Mouse (Mus musculus): ENCODE data around the gene Gm45208. TPM values are rescaled to one million over a fixed set of nuclear protein-coding genes. Genes with fewer than 3 reads are reported as not detected.
A peak's percentile ranks its signal among the peaks of the same experiment; 100 is the strongest.

Gene Gm45208
- polyA plus RNA-seq, 1 experiment from 2014 or later, result 0.74 TPM

- H3K36me3 ChIP-seq, result peaks cover 30% of the 10 kb centered on the region
- H3K27me3 ChIP-seq (replicated peaks), result no peaks in the 10 kb centered on the region
- H3K4me1 ChIP-seq, result peaks cover 9% of the 10 kb centered on the region; the same call in 1 of the 2 replicates
- H3K27ac ChIP-seq (replicated peaks), result peak within 1 kb of the TSS; percentile 54
- H3K9ac ChIP-seq, result peak within 1 kb of the TSS; percentile 78
- no peaks in the 10 kb centered on the region for H3K9me3 ChIP-seq
- peak within 1 kb of the TSS; percentile 58 for H3K4me3 ChIP-seq
- H3K4me2 ChIP-seq, result peak within 1 kb of the TSS; percentile 69
- ATAC-seq (ENCODE audit: extremely low read depth, insufficient number of reproducible peaks, low FRiP score, low TSS enrichment), result peak; percentile 71
- 17% methylated on average over 42 of the region's 42 CpGs for WGBS
These were observed 6.3 kb downstream of the Gm45208 start, which contains the start of gene Praf2 for GRCm38 (mm10) chrX:7728215-7728921. Gene Praf2, plus strand, starts transcription at chrX:7728439.

GRCm38 (mm10) chrX:7728922-7729265 is 6.8 kb downstream of the Gm45208 start:
- H3K9me3 ChIP-seq, result no peaks in the 10 kb centered on the region
- peaks cover 27% of the 10 kb centered on the region for H3K36me3 ChIP-seq
- no peak for ATAC-seq (ENCODE audit: extremely low read depth, insufficient number of reproducible peaks, low FRiP score, low TSS enrichment)
- H3K4me1 ChIP-seq, result peaks cover 9% of the 10 kb centered on the region; the same call in 1 of the 2 replicates
- H3K4me3 ChIP-seq, result peak overlapping the region; percentile 58
- H3K27me3 ChIP-seq (replicated peaks), result no peaks in the 10 kb centered on the region
- H3K4me2 ChIP-seq, result peak overlapping the region; percentile 69
- no peak overlapping the region for H3K27ac ChIP-seq (replicated peaks)
- H3K9ac ChIP-seq, result peak overlapping the region; percentile 78
- 29% methylated on average over 4 of the region's 4 CpGs for WGBS

- H3K4me2 ChIP-seq, result peak overlapping the region; percentile 35
- no peak overlapping the region for H3K4me3 ChIP-seq
- 25% methylated on average over 26 of the region's 26 CpGs for WGBS
- 0 out of 2 replicates have a peak, but pooled peaks cover 3% of the 10 kb centered on the region for H3K27me3 ChIP-seq (replicated peaks)
- H3K27ac ChIP-seq (replicated peaks), result no peak overlapping the region
- H3K9ac ChIP-seq, result peak overlapping the region; percentile 58; the same call in 1 of the 2 replicates
- no peaks in the 10 kb centered on the region for H3K9me3 ChIP-seq
- ATAC-seq (ENCODE audit: extremely low read depth, insufficient number of reproducible peaks, low FRiP score, low TSS enrichment), result no peak
- no peaks in the 10 kb centered on the region for H3K36me3 ChIP-seq
- peaks cover 5% of the 10 kb centered on the region; the same call in 1 of the 2 replicates for H3K4me1 ChIP-seq
These were observed 11.6 kb downstream of the Gm45208 start for GRCm38 (mm10) chrX:7733571-7734156.

GRCm38 (mm10) chrX:7739336-7740081 is 17.5 kb downstream of the Gm45208 start:
- Histone ChIP-seq H3K9me3 (no peaks in the 10 kb centered on the region), H3K4me3 (no peak overlapping the region), H3K4me2 (no peak overlapping the region), H3K27me3 (replicated peaks) (0 out of 2 replicates have a peak, but pooled peaks cover 3% of the 10 kb centered on the region), H3K9ac (no peak overlapping the region), H3K4me1 (peaks cover 5% of the 10 kb centered on the region; the same call in 1 of the 2 replicates), H3K27ac (replicated peaks) (no peak overlapping the region), H3K36me3 (no peaks in the 10 kb centered on the region)
- no peak for ATAC-seq (ENCODE audit: extremely low read depth, insufficient number of reproducible peaks, low FRiP score, low TSS enrichment)
- WGBS, result 67% methylated on average over 14 of the region's 14 CpGs

- ATAC-seq (ENCODE audit: extremely low read depth, insufficient number of reproducible peaks, low FRiP score, low TSS enrichment), result no peak
- H3K4me3 ChIP-seq, result no peak overlapping the region
- H3K4me2 ChIP-seq, result no peak overlapping the region
These were observed 18.2 kb downstream of the Gm45208 start for GRCm38 (mm10) chrX:7740082-7740819.

GRCm38 (mm10) chrX:7741103-7741502 is 19.1 kb downstream of the Gm45208 start:
- H3K36me3 ChIP-seq, result no peaks in the 10 kb centered on the region
- no peak overlapping the region for H3K4me3 ChIP-seq
- no peak for ATAC-seq (ENCODE audit: extremely low read depth, insufficient number of reproducible peaks, low FRiP score, low TSS enrichment)
- no peaks in the 10 kb centered on the region for H3K27me3 ChIP-seq (replicated peaks)
- no peaks in the 10 kb centered on the region for H3K9me3 ChIP-seq
- H3K9ac ChIP-seq, result no peak overlapping the region
- 58% methylated on average over 5 of the region's 5 CpGs for WGBS
- no peak overlapping the region for H3K27ac ChIP-seq (replicated peaks)
- peaks cover 5% of the 10 kb centered on the region; the same call in 1 of the 2 replicates for H3K4me1 ChIP-seq
- no peak overlapping the region for H3K4me2 ChIP-seq

More at GRCm38 (mm10) chrX:7740082-7740819, 18.2 kb downstream of the Gm45208 start:
- H3K4me1 ChIP-seq, result peaks cover 5% of the 10 kb centered on the region; the same call in 1 of the 2 replicates
- H3K9ac ChIP-seq, result no peak overlapping the region
- H3K9me3 ChIP-seq, result no peaks in the 10 kb centered on the region
- WGBS, result 43% methylated on average over 10 of the region's 10 CpGs
- H3K27me3 ChIP-seq (replicated peaks), result no peaks in the 10 kb centered on the region
- no peak overlapping the region for H3K27ac ChIP-seq (replicated peaks)
- no peaks in the 10 kb centered on the region for H3K36me3 ChIP-seq

- Histone ChIP-seq H3K9me3 (no peaks in the 10 kb centered on the region), H3K4me2 (no peak overlapping the region), H3K36me3 (no peaks in the 10 kb centered on the region), H3K27ac (replicated peaks) (no peak overlapping the region), H3K4me3 (no peak overlapping the region), H3K9ac (no peak overlapping the region), H3K27me3 (replicated peaks) (no peaks in the 10 kb centered on the region), H3K4me1 (peaks cover 5% of the 10 kb centered on the region; the same call in 1 of the 2 replicates)
- ATAC-seq (ENCODE audit: extremely low read depth, insufficient number of reproducible peaks, low FRiP score, low TSS enrichment), result no peak
- 52% methylated on average over 5 of the region's 5 CpGs for WGBS
These were observed 21.4 kb downstream of the Gm45208 start for GRCm38 (mm10) chrX:7743470-7743869.

GRCm38 (mm10) chrX:7744940-7745339 is 22.9 kb downstream of the Gm45208 start:
- Histone ChIP-seq H3K4me2 (no peak overlapping the region), H3K9me3 (no peaks in the 10 kb centered on the region), H3K9ac (no peak overlapping the region), H3K27ac (replicated peaks) (no peak overlapping the region), H3K27me3 (replicated peaks) (no peaks in the 10 kb centered on the region), H3K4me1 (peaks cover 5% of the 10 kb centered on the region; the same call in 1 of the 2 replicates), H3K4me3 (no peak overlapping the region), H3K36me3 (no peaks in the 10 kb centered on the region)
- 48% methylated on average over 1 of the region's 1 CpGs for WGBS
- ATAC-seq (ENCODE audit: extremely low read depth, insufficient number of reproducible peaks, low FRiP score, low TSS enrichment), result no peak

- no peaks in the 10 kb centered on the region for H3K36me3 ChIP-seq
- 83% methylated on average over 8 of the region's 8 CpGs for WGBS
- no peak overlapping the region for H3K4me2 ChIP-seq
- H3K4me1 ChIP-seq, result 0 out of 2 replicates have a peak, but pooled peaks cover under 1% of the 10 kb centered on the region
- H3K4me3 ChIP-seq, result no peak overlapping the region
- H3K27me3 ChIP-seq (replicated peaks), result no peaks in the 10 kb centered on the region
- no peak overlapping the region for H3K9ac ChIP-seq
- H3K27ac ChIP-seq (replicated peaks), result no peak overlapping the region
- ATAC-seq (ENCODE audit: extremely low read depth, insufficient number of reproducible peaks, low FRiP score, low TSS enrichment), result no peak
- no peaks in the 10 kb centered on the region for H3K9me3 ChIP-seq
These were observed 23.4 kb downstream of the Gm45208 start for GRCm38 (mm10) chrX:7745429-7745828.

GRCm38 (mm10) chrX:7750432-7751116 is 28.5 kb downstream of the Gm45208 start, which contains the start of gene Ccdc120:
Gene Ccdc120, minus strand, starts transcription at chrX:7750905.
- ATAC-seq (ENCODE audit: extremely low read depth, insufficient number of reproducible peaks, low FRiP score, low TSS enrichment), result 0 out of 2 replicates have a peak, but pooled peaks have one; percentile 42
- Histone ChIP-seq H3K4me1 (no peaks in the 10 kb centered on the region), H3K9ac (peak within 1 kb of the TSS; percentile 82), H3K4me3 (peak within 1 kb of the TSS; percentile 71), H3K4me2 (peak within 1 kb of the TSS; percentile 70), H3K9me3 (no peaks in the 10 kb centered on the region), H3K27me3 (replicated peaks) (no peaks in the 10 kb centered on the region), H3K27ac (replicated peaks) (no peak within 1 kb of the TSS), H3K36me3 (no peaks in the 10 kb centered on the region)
- 7% methylated on average over 37 of the region's 56 CpGs for WGBS
